Mouse (Mus musculus): ENCODE data around the gene Gm21860. TPM values are rescaled to one million over a fixed set of nuclear protein-coding genes. Genes with fewer than 3 reads are reported as not detected.
"Not testable (repeated sequence)": the region's sequence is repeated elsewhere in the genome, so short reads cannot be mapped to it uniquely, and the experiment has no call there.

Gm21860 gene
- polyA plus RNA-seq, 1 experiment from 2014 or later = not detected

DNA sequence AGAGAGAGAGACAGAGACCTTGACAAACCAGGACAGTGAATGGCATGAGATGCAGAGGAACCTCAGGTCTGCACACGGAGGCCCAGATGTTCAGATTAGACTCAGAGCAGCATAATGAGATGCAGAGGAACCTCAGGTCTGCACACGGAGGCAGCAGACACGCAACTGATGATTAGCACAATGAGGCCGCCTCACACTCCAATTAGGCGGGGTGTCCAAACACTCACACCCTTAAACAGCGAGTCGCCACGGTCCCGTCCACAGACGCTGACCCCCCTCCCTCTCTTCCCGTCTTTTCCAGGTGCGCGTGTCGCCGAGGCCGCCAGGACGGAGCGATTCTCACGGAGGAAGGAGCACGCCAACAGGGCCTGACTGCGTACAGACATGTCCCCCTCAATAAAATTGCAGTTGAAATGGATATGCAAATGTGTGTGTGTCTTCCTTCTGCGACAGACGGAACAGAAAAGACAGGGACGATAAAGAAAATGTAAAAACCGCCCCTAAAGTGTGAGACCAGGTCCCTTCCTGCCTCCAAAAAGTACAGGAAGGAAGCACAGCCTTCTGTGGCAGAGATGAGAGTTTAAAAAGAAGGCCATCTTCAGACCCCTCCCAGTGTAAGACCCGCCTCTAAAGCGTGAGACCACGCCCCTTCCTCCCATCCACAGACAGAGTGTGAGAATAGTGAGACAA lies 15.6 kb downstream of the Gm21860 start:
- not testable (repeated sequence) for H3K4me1 ChIP-seq; H3K27me3 ChIP-seq (replicated peaks; ENCODE audit: low read depth, poor library complexity, severe bottlenecking); H3K27ac ChIP-seq (replicated peaks); H3K4me3 ChIP-seq
- peak; percentile 71 for DNase-seq (ENCODE audit: low spot score)
- 72% methylated on average over 28 of the region's 28 CpGs for WGBS
- peaks cover 44% of the 10 kb centered on the region for H3K36me3 ChIP-seq (replicated peaks)
- H3K9me3 ChIP-seq = peaks cover 58% of the 10 kb centered on the region

DNA sequence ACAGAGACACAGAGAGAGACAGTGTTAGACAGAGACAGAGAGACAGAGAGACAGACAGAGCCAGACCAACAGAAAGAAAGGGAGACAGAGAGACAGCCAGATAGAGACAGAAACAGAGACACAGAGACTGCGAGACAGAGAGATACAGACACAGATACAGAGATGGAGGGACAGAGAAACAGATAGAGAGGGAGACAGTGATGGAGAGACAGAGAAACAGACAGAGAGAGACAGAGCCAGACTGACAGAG lies 16.3 kb downstream of the Gm21860 start:
- Histone ChIP-seq H3K9me3 (peaks cover 55% of the 10 kb centered on the region), H3K36me3 (replicated peaks) (peaks cover 44% of the 10 kb centered on the region), H3K27me3 (replicated peaks; ENCODE audit: low read depth, poor library complexity, severe bottlenecking) (no peaks in the 10 kb centered on the region), H3K4me3 (no peak overlapping the region), H3K4me1 (no peaks in the 10 kb centered on the region), H3K27ac (replicated peaks) (no peak overlapping the region)
- DNase-seq (ENCODE audit: low spot score) = no peak
- WGBS = 75% methylated on average over 1 of the region's 1 CpGs

DNA sequence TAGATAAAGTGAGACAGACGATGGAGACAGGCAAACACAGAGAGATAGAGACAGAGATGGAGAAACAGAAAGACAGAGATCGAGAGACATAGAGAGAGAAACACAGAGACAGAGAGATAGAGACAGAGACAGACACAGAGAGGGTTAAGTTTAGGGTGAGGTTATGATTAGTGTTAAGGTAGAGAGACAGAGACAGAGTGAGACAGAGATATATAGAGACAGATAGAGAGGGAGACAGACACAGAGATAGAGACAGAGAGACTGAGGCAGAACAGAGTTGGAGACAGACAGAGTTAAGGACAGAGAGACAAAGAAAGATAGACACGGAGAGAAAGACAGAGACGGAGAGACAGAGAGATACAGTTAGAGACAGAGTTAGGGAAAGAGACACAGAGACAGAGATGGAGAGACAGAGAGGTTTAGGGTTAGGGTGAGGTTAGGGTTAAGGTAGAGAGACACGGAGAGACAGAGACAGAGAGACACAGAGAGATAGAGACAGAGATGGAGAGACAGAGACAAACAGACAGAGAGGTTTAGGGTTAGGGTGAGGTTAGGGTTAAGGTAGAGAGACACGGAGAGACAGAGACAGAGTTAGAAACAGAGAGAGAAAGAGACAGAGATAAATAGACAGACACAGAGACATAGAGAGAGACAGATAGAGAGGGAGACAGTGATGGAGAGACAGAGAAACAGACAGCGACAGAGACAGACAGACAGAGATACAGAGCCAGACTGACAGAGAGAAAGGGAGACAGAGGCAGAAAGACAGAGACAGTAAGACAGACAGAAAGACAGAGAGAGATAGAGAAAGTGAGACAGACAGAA lies 16.8 kb downstream of the Gm21860 start:
- 53% methylated on average over 4 of the region's 7 CpGs for WGBS
- no peak overlapping the region for H3K4me3 ChIP-seq
- H3K27ac ChIP-seq (replicated peaks) = no peak overlapping the region
- DNase-seq (ENCODE audit: low spot score) = no peak
- no peaks in the 10 kb centered on the region for H3K27me3 ChIP-seq (replicated peaks; ENCODE audit: low read depth, poor library complexity, severe bottlenecking)
- no peaks in the 10 kb centered on the region for H3K4me1 ChIP-seq
- peaks cover 50% of the 10 kb centered on the region for H3K9me3 ChIP-seq
- H3K36me3 ChIP-seq (replicated peaks) = peaks cover 42% of the 10 kb centered on the region

DNA sequence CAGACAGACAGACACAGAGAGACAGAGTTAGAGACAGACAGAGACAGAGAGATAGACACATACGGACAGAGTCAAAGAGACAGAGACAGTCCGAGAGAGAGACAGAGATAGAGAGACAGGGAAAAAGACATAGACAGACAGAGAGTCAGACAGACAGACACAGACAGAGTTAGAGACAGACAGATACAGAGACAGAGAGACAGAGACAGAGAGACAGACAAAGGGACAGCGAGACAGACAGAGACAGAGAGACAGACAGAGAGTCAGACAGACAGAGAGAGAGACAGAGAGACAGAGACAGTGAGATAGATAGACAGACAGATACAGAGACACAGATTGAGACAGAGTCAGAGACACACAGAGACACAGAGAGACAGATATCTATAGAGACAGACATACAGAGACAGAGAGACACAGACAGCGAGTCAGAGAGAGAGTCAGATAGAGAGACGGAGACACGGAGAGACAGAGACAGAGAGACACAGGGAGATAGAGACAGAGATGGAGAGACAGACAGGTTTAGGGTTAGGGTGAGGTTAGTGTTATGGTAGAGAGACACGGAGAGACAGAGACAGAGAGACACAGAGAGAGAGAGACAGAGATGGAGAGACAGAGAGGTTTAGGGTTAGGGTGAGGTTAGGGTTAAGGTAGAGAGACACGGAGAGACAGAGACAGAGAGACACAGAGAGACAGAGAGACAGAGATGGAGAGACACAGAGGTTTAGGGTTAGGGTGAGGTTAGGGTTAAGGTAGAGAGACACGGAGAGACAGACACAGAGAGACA lies 18.2 kb downstream of the Gm21860 start:
- WGBS = 79% methylated on average over 6 of the region's 9 CpGs
- H3K9me3 ChIP-seq = peaks cover 39% of the 10 kb centered on the region
- peak; percentile 14 for DNase-seq (ENCODE audit: low spot score)

DNA sequence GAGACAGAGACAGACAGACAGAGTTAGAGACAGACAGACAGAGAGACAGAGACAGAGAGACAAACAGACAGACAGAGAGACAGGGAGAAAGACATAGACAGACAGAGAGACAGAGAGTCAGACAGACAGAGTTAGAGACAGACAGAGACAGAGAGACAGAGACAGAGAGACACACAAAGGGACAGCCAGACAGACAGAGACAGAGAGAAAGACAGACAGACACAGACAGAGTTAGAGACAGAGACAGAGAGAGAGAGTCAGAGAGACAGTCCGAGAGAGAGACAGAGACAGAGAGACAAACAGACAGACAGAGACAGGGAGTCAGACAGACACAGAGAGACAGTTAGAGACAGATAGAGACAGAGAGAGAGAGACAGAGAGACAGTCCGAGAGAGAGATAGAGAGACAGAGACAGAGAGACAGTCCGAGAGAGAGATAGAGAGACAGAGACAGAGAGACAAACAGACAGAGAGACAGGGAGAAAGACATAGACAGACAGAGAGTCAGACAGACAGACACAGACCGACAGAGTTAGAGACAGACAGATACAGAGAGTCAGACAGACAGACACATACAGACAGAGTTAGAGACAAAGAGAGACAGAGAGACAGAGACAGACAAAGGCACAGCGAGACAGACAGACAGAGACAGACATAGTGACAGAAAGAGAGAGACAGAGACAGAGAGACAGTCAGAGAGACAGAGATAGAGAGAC lies 19.3 kb downstream of the Gm21860 start:
- not testable (repeated sequence) for H3K27me3 ChIP-seq (replicated peaks; ENCODE audit: low read depth, poor library complexity, severe bottlenecking); DNase-seq (ENCODE audit: low spot score); H3K4me1 ChIP-seq; H3K4me3 ChIP-seq; H3K27ac ChIP-seq (replicated peaks)
- Histone ChIP-seq H3K9me3 (peaks cover 32% of the 10 kb centered on the region), H3K36me3 (replicated peaks) (peaks cover 20% of the 10 kb centered on the region)
- 81% methylated on average over 5 of the region's 5 CpGs for WGBS

More for the DNA sequence above, 18.2 kb downstream of the Gm21860 start:
- not testable (repeated sequence) for H3K4me1 ChIP-seq; H3K4me3 ChIP-seq; H3K27me3 ChIP-seq (replicated peaks; ENCODE audit: low read depth, poor library complexity, severe bottlenecking); H3K27ac ChIP-seq (replicated peaks)
- H3K36me3 ChIP-seq (replicated peaks) = peaks cover 28% of the 10 kb centered on the region

DNA sequence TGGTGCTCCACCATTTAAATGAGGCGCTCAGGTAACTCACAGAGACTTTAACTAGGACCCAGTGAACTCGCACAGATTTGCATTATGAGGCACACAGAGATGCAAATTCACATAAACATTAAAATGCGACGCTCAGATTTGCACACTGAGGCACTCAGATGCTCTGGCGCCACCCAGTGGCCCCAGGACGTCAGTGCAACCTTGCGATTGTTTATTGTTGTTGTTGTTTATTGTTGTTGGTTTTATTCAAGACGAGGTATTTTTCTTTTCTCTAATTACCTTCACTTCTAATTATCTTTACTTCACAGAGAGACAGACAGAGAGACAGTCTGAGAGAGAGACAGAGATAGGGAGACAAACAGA lies 20.3 kb downstream of the Gm21860 start:
- H3K27ac ChIP-seq (replicated peaks); H3K36me3 ChIP-seq (replicated peaks); H3K27me3 ChIP-seq (replicated peaks; ENCODE audit: low read depth, poor library complexity, severe bottlenecking); H3K4me3 ChIP-seq; H3K4me1 ChIP-seq: not testable (repeated sequence)
- H3K9me3 ChIP-seq = peaks cover 22% of the 10 kb centered on the region
- WGBS = 64% methylated on average over 8 of the region's 8 CpGs
- DNase-seq (ENCODE audit: low spot score) = peak; percentile 28

DNA sequence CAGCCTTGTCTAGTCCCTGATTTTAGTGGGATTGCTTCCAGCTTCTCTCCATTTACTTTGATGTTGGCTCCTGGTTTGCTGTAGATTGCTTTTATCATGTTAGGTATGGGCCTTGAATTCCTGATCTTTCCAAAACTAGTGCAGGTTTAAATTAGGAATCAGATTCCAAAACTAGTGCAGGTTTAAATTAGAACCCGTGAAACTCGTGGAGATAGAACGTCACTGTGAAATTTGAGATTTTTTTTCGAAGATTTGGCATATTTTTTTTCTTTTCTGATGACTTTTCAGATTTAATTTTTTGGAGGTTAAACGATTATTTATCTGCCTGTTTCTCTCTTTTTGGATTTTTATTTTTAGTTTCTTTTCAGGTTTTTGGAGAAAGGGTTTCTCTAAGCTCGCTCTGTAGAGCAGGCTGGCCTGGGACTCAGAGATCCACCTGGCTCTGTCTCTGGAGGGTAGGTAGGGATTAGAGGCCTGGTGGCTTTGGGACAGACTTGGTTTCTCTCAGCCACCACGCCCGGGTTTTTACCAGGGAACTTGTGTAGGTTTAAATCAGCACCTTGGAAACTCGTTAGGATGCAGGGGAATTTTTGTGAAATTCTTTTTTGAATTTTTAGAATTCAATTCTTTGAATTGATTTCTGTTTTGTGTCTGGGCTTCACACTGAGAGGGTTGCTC lies 20.8 kb downstream of the Gm21860 start:
- 80% methylated on average over 9 of the region's 9 CpGs for WGBS
- H3K9me3 ChIP-seq = peaks cover 16% of the 10 kb centered on the region
- H3K27me3 ChIP-seq (replicated peaks; ENCODE audit: low read depth, poor library complexity, severe bottlenecking); DNase-seq (ENCODE audit: low spot score); H3K36me3 ChIP-seq (replicated peaks); H3K4me3 ChIP-seq; H3K27ac ChIP-seq (replicated peaks); H3K4me1 ChIP-seq: not testable (repeated sequence)

DNA sequence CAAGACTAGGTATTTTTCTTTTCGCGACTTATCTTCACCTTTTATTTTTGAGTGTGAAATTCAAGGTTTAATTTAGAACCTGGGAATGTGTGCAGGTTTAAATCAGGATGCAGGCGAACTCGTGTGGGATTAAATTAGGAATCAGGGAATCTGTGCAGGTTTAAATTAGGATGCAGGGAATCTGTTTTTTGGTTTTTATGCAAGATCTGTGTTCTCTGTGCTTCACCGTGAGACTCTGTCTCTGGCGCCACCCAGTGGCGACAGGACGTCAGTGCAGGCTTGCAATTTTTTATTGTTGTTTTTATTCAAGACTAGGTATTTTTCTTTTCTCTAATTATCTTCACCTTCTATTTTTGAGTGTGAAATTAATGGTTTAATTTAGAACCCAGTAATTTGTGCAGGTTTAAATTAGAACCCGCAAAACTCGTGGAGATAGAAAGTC lies 22.5 kb downstream of the Gm21860 start:
- not testable (repeated sequence) for H3K4me1 ChIP-seq; H3K27me3 ChIP-seq (replicated peaks; ENCODE audit: low read depth, poor library complexity, severe bottlenecking); H3K4me3 ChIP-seq; H3K27ac ChIP-seq (replicated peaks); H3K36me3 ChIP-seq (replicated peaks)
- H3K9me3 ChIP-seq = peaks cover 12% of the 10 kb centered on the region; the same call in 1 of the 2 replicates
- WGBS = 60% methylated on average over 10 of the region's 10 CpGs
- DNase-seq (ENCODE audit: low spot score) = peak; percentile 64

DNA sequence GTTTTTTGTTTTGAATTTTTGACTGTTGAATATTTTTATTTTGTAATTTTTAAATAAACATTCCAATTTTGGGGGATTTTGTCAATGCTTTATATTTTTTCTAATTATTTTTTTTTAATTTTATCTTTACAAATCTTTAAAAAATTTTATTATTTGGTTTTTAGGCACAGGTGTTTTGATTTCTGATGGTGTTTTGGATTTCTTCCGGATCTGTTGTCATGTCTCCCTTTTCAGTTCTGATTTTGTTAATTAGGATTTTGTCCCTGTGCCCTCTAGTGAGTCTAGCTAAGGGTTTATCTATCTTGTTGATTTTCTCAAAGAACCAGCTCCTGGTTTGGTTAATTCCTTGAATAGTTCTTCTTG lies 23.0 kb downstream of the Gm21860 start:
- H3K4me3 ChIP-seq; H3K4me1 ChIP-seq; DNase-seq (ENCODE audit: low spot score); H3K27ac ChIP-seq (replicated peaks); H3K27me3 ChIP-seq (replicated peaks; ENCODE audit: low read depth, poor library complexity, severe bottlenecking); H3K36me3 ChIP-seq (replicated peaks): not testable (repeated sequence)
- H3K9me3 ChIP-seq = peaks cover 12% of the 10 kb centered on the region; the same call in 1 of the 2 replicates
- WGBS = 75% methylated on average over 1 of the region's 1 CpGs

DNA sequence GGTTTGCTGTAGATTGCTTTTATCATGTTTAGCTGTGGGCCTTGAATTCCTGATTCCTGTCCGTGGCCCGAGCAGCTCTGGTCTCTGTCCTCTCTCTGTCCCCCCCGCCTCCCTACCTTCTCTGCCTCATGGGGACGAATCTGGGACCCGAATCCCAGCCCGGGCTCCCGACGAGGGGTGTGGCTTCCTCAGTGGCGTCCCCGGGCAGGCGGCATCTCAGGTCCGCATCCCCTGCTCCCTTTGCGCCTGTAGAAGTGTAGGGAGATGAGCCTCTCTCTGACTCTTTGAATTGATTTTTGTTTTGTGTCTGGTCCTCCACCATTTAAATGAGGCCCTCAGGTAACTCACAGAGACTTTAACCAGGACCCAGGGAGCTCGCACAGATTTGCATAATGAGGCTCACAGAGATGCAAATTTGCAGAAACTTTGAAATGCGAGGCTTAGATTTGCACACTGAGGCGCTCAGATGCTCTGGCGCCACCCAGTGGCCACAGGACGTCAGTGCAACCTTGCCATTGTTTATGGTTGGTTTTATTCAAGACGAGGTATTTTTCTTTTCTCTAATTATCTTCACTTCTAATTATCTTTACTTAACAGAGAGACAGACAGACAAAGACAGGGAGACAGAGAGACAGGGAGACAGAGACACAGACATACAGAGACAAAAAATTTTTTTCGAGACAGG lies 23.6 kb downstream of the Gm21860 start:
- H3K9me3 ChIP-seq; H3K36me3 ChIP-seq (replicated peaks); H3K4me3 ChIP-seq; H3K27me3 ChIP-seq (replicated peaks; ENCODE audit: low read depth, poor library complexity, severe bottlenecking); H3K27ac ChIP-seq (replicated peaks); H3K4me1 ChIP-seq: not testable (repeated sequence)
- peak; percentile 51 for DNase-seq (ENCODE audit: low spot score)
- 69% methylated on average over 20 of the region's 20 CpGs for WGBS

DNA sequence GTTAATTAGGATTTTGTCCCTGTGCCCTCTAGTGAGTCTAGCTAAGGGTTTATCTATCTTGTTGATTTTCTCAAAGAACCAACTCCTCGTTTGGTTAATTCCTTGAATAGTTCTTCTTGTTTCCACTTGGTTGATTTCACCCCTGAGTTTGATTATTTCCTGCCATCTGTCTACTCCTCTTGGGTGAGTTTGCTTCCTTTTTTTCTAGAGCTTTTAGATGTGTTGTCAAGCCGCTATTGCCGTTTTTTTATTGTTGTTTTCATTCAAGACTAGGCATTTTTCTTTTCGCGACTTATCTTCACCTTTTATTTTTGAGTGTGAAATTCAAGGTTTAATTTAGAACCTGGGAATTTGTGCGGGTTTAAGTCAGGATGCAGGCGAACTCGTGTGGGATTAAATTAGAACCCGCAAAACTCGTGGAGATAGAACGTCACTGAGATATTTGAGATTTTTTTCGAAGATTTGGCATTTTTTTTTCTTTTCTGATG lies 24.8 kb downstream of the Gm21860 start:
- not testable (repeated sequence) for H3K4me3 ChIP-seq; H3K27ac ChIP-seq (replicated peaks); H3K4me1 ChIP-seq; H3K9me3 ChIP-seq; H3K27me3 ChIP-seq (replicated peaks; ENCODE audit: low read depth, poor library complexity, severe bottlenecking); DNase-seq (ENCODE audit: low spot score); H3K36me3 ChIP-seq (replicated peaks)
- 73% methylated on average over 12 of the region's 12 CpGs for WGBS
